Mouse (Mus musculus) neural tube, embryonic 14.5 days (tissue): ENCODE measurements around the gene Patl2. TPM values are rescaled to one million over a fixed set of nuclear protein-coding genes. Genes with fewer than 3 reads are reported as not detected.

Experiments
- ATAC-seq: fragments of 200-750 bp; cut with Nextera tagmentation; 2 replicates; pipeline ENCODE4 v1.8.0; 2017; ENCODE audit warnings: low read depth, mild to moderate bottlenecking, moderate TSS enrichment, moderate library complexity
- H3K27ac ChIP-seq: fragments of 300-500 bp; sonication (generic); 2 replicates; pipeline ENCODE4 v1.5.1; 2014; ENCODE audit warnings: low read depth, mild to moderate bottlenecking, control low read depth, low read length, moderate library complexity, mixed read lengths
- H3K27me3 ChIP-seq: fragments of 300-500 bp; sonication (generic); 2 replicates; pipeline ENCODE4 v1.6.1; 2014; ENCODE audit warnings: low read length; ENCODE audit not compliant: control insufficient read depth, insufficient read depth
- H3K36me3 ChIP-seq: fragments of 300-500 bp; sonication (generic); 2 replicates; pipeline ENCODE4 v1.6.1; 2014; ENCODE audit warnings: low read length, mixed read lengths; ENCODE audit not compliant: control insufficient read depth, insufficient read depth
- H3K4me1 ChIP-seq: fragments of 300-500 bp; sonication (generic); 2 replicates; pipeline ENCODE4 v1.6.1; 2014; ENCODE audit warnings: low read length; ENCODE audit not compliant: control insufficient read depth, insufficient read depth
- H3K4me2 ChIP-seq: fragments of 300-500 bp; sonication (generic); 2 replicates; pipeline ENCODE4 v1.6.1; 2014; ENCODE audit warnings: mild to moderate bottlenecking, low read depth, low read length, control low read depth
- H3K4me3 ChIP-seq: fragments of 300-500 bp; sonication (generic); 2 replicates; pipeline ENCODE4 v1.5.1; 2014; ENCODE audit warnings: low read depth, low read length, control low read depth, mixed read lengths
- H3K9ac ChIP-seq: fragments of 300-500 bp; sonication (generic); replicated peaks from 2 replicates; pipeline ENCODE4 v1.6.1; 2014; ENCODE audit warnings: low read depth, mild to moderate bottlenecking, control low read depth, low read length, mixed read lengths
- H3K9me3 ChIP-seq: fragments of 300-500 bp; sonication (generic); 2 replicates; pipeline ENCODE4 v1.6.1; 2016; ENCODE audit warnings: low read length; ENCODE audit not compliant: control insufficient read depth
- WGBS: fragments of 180-500 bp; shearing (Covaris S2); extraction: QIAGEN DNeasy Blood & Tissue Kit; methylation state at CpG from one replicate; pipeline ENCODE4 v1.1.7; 2014; 5-methylcytosine and 5-hydroxymethylcytosine counted together
- polyA plus RNA-seq: library from polyadenylated mRNA; unstranded; fragments of >200 nt; fragmentation: Nextera tagmentation; extraction: Ambion mirVana; gene quantifications from 2 replicates; pipeline ENCODE4 v1.2.1, GENCODE M21; 2014

The Patl2 gene
- polyA plus RNA-seq, 1 experiment from 2014 or later = 0.08 TPM

DNA sequence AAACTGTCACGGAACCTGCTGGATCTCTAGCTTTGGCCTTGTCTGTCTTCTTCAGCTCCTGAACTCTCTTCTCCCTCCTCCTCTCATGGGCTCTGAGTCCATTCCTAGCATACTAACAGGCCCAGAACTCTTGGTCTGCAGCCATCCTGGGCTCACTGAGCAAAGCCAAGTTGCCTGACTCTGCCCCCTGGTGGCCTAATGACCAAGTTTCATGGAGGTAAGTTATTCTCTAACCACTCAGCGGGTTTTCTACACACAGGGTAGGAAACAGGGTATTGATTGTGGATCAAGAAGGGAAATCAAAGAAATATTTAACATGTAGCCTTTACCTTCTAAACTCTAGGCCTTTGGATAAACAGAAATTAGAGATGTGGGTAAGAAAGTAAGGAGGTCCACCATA, 25.3 kb downstream of the Patl2 start, which contains the start of gene Trim69:
Gene Trim69, plus strand, starts transcription at position 21 of the 400 bp plus-strand sequence.
- ATAC-seq = peak; percentile 46; the same call in 1 of the 2 replicates
- WGBS = 44% methylated on average over 2 of the region's 2 CpGs
- Histone ChIP-seq H3K9ac (no peak within 1 kb of the TSS), H3K27ac (no peak within 1 kb of the TSS), H3K4me2 (no peak within 1 kb of the TSS), H3K27me3 (no peaks in the 10 kb centered on the region), H3K9me3 (no peaks in the 10 kb centered on the region), H3K4me3 (no peak within 1 kb of the TSS), H3K4me1 (no peaks in the 10 kb centered on the region), H3K36me3 (no peaks in the 10 kb centered on the region)

GRCm38 (mm10) chr2:122159667-122160066, 26.3 kb downstream of the Patl2 start:
- ATAC-seq = no peak
- no peak overlapping the region for H3K4me2 ChIP-seq
- WGBS = 90% methylated on average over 6 of the region's 6 CpGs

DNA sequence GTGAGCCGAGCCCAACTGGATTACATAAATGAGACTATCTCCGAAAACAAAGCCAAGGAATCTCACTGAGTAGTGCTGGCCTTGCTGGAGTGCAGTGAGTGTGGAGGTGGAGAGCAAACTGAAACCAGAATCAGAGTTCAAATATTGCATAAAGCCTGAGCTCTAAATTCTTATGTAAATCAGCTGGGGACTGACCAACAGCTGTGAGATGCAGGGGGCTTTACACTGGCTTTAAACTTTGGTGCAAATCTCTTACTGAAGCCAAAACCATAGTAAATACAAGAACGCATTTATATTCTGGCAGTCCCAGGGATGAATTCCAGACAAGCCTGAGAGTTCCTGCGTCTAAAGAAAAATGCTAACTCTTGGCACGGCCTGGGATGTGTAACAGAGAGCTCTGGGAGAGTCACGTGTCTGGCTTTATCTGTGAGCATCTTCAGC, 27.6 kb downstream of the Patl2 start:
- Histone ChIP-seq H3K4me2 (no peak overlapping the region), H3K4me3 (no peak overlapping the region), H3K27ac (no peak overlapping the region), H3K4me1 (no peaks in the 10 kb centered on the region), H3K27me3 (no peaks in the 10 kb centered on the region), H3K9me3 (no peaks in the 10 kb centered on the region), H3K9ac (no peak overlapping the region), H3K36me3 (no peaks in the 10 kb centered on the region)
- no peak for ATAC-seq
- 69% methylated on average over 6 of the region's 6 CpGs for WGBS

More at GRCm38 (mm10) chr2:122159667-122160066, 26.3 kb downstream of the Patl2 start:
- H3K9ac ChIP-seq = no peak overlapping the region
- H3K9me3 ChIP-seq = no peaks in the 10 kb centered on the region
- no peaks in the 10 kb centered on the region for H3K27me3 ChIP-seq
- H3K4me3 ChIP-seq = no peak overlapping the region
- H3K27ac ChIP-seq = no peak overlapping the region
- H3K4me1 ChIP-seq = no peaks in the 10 kb centered on the region
- no peaks in the 10 kb centered on the region for H3K36me3 ChIP-seq

GRCm38 (mm10) chr2:122157561-122157960, 28.4 kb downstream of the Patl2 start:
- no peak overlapping the region for H3K9ac ChIP-seq
- H3K4me2 ChIP-seq = no peak overlapping the region
- no peak overlapping the region for H3K27ac ChIP-seq
- no peaks in the 10 kb centered on the region for H3K36me3 ChIP-seq
- no peak for ATAC-seq
- H3K4me1 ChIP-seq = no peaks in the 10 kb centered on the region
- no peaks in the 10 kb centered on the region for H3K27me3 ChIP-seq
- no peak overlapping the region for H3K4me3 ChIP-seq
- H3K9me3 ChIP-seq = no peaks in the 10 kb centered on the region

DNA sequence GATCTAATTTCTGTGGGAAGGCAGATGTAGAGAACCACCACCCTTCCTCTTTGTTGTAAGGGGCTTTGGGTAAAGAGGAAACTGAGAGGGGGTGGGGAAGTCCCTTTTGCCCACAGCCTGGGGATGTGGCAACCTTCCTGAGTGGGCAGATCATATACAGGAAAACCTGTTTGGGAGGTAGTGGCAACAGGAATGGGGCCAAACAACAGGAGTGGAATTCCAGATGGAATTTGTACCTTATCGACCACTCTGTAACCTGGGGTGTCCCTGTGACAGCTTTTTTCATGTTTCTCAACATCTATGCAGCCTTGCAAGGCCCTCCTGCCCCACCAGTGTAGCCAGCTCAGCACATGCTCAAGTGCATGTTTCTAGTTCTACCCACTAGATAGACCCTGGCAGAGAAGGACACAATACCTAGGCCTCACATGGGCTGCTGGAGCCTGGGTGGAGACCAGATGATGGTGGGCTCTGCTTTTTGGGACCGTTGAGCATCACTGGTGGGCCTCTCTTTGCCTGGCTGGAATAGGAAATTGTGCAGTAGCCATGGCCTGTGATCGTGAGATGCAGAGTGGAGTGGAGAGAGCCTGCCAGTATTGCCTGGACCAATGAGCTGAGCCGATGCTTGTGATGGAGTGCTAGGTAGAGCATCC, 29.8 kb downstream of the Patl2 start:
- Histone ChIP-seq H3K27me3 (no peaks in the 10 kb centered on the region), H3K4me1 (no peaks in the 10 kb centered on the region), H3K9ac (no peak overlapping the region), H3K27ac (no peak overlapping the region), H3K4me2 (no peak overlapping the region), H3K9me3 (no peaks in the 10 kb centered on the region), H3K36me3 (no peaks in the 10 kb centered on the region), H3K4me3 (no peak overlapping the region)
- WGBS = 95% methylated on average over 4 of the region's 4 CpGs
- ATAC-seq = no peak

DNA sequence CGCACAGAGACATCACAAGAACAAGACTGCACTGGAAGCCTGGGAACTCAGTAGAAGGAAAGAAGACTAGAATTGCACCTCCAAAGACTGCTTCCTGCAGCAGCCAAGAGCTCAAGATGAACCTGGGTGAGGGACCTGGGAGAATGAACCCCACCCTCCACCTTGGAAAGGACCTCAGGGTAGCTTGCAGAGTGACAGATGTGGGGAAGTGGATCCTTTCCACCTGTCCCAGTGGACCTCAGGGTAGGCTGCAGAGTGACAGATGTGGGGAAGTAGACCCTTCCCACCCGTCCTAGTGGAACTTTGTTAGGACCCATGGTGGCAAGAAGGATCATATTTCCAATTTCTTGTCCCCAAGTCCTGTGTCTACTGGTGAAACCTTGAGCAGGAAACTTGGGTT, 30.7 kb downstream of the Patl2 start:
- no peak overlapping the region for H3K9ac ChIP-seq
- 86% methylated on average over 2 of the region's 2 CpGs for WGBS
- no peaks in the 10 kb centered on the region for H3K9me3 ChIP-seq
- H3K27ac ChIP-seq = no peak overlapping the region
- no peaks in the 10 kb centered on the region for H3K36me3 ChIP-seq
- no peak overlapping the region for H3K4me2 ChIP-seq
- ATAC-seq = no peak
- H3K4me1 ChIP-seq = no peaks in the 10 kb centered on the region
- no peak overlapping the region for H3K4me3 ChIP-seq
- no peaks in the 10 kb centered on the region for H3K27me3 ChIP-seq

- no peak overlapping the region for H3K4me3 ChIP-seq
- ATAC-seq = no peak
- H3K4me2 ChIP-seq = no peak overlapping the region
- 94% methylated on average over 2 of the region's 2 CpGs for WGBS
- no peaks in the 10 kb centered on the region for H3K36me3 ChIP-seq
- H3K27ac ChIP-seq = no peak overlapping the region
- H3K27me3 ChIP-seq = no peaks in the 10 kb centered on the region
- H3K9ac ChIP-seq = no peak overlapping the region
- H3K4me1 ChIP-seq = no peaks in the 10 kb centered on the region
- no peaks in the 10 kb centered on the region for H3K9me3 ChIP-seq
Measured at GRCm38 (mm10) chr2:122154479-122154878, 31.5 kb downstream of the Patl2 start.

- 88% methylated on average over 7 of the region's 7 CpGs for WGBS
- Histone ChIP-seq H3K36me3 (no peaks in the 10 kb centered on the region), H3K4me2 (no peak overlapping the region), H3K27ac (no peak overlapping the region), H3K4me1 (no peaks in the 10 kb centered on the region), H3K4me3 (no peak overlapping the region), H3K9me3 (no peaks in the 10 kb centered on the region), H3K9ac (no peak overlapping the region), H3K27me3 (no peaks in the 10 kb centered on the region)
- no peak for ATAC-seq
Measured at GRCm38 (mm10) chr2:122153681-122154365, 32.2 kb downstream of the Patl2 start.

DNA sequence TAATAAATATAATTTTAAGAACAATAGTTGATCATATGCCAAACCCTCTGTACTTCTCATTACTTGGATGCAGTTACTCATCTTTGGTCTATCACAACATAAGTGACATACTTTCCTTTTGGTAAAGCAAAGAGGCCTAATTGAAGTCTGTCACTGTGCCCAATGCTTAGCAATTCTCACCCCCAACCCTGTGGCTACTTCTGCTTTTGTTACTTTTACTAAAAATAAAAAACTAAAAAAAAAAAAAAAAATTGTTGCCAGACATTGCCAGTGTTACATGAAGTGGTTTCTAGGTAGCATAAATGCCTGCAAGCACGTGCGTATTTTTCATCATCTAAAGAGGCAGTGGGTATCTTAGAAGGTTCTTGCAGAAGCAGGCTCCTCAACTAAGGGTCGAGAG, 33.1 kb downstream of the Patl2 start:
- 85% methylated on average over 3 of the region's 3 CpGs for WGBS

More for the DNA sequence above, 33.1 kb downstream of the Patl2 start:
- no peaks in the 10 kb centered on the region for H3K36me3 ChIP-seq
- no peak overlapping the region for H3K4me3 ChIP-seq
- ATAC-seq = no peak
- no peaks in the 10 kb centered on the region for H3K27me3 ChIP-seq
- no peak overlapping the region for H3K4me2 ChIP-seq
- no peak overlapping the region for H3K9ac ChIP-seq
- no peaks in the 10 kb centered on the region for H3K4me1 ChIP-seq
- no peak overlapping the region for H3K27ac ChIP-seq
- no peaks in the 10 kb centered on the region for H3K9me3 ChIP-seq
